Mouse (Mus musculus) embryo, embryonic 11.5 days (tissue): ENCODE results near the gene Ldlrap1.

Experiments
- DNase-seq: peaks from one replicate; pipeline ENCODE4 v3.0.0-alpha.2; 2012; ENCODE audit warnings: low read depth, low spot score

Gene Ldlrap1

GRCm38 (mm10) chr4:134775234-134775944 is 7.6 kb upstream of the Ldlrap1 start:
- DNase-seq, result no peak

- DNase-seq, result no peak
Observed at GRCm38 (mm10) chr4:134774126-134774525, 6.3 kb upstream of the Ldlrap1 start.

GRCm38 (mm10) chr4:134772805-134773674 is 5.2 kb upstream of the Ldlrap1 start:
- DNase-seq, result no peak

DNA sequence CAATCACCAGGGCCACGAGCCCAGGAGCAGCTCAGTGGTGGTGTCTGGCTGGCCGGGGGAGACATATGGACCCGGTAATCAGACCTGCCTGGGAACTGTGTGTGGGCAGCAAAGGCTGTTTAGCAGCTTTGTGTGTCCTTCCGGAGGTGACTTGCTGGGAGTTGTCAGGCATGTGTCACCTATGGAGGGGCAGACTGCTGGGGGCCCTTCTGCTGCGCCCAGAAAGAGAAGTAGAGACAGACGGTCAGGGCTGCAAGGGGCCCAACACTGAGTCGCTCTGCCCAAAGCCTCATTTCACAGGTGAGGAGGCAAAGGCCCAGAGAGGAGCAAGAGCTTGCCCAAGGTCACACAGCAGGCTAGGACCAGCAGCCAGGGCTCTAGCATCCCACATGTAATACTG is 2.1 kb upstream of the Ldlrap1 start:
- no peak for DNase-seq

- DNase-seq, result no peak
Observed at GRCm38 (mm10) chr4:134769081-134769811, 1.4 kb upstream of the Ldlrap1 start.

- DNase-seq, result no peak
Observed at GRCm38 (mm10) chr4:134768226-134768888, 533 bp upstream of the Ldlrap1 start.

DNA sequence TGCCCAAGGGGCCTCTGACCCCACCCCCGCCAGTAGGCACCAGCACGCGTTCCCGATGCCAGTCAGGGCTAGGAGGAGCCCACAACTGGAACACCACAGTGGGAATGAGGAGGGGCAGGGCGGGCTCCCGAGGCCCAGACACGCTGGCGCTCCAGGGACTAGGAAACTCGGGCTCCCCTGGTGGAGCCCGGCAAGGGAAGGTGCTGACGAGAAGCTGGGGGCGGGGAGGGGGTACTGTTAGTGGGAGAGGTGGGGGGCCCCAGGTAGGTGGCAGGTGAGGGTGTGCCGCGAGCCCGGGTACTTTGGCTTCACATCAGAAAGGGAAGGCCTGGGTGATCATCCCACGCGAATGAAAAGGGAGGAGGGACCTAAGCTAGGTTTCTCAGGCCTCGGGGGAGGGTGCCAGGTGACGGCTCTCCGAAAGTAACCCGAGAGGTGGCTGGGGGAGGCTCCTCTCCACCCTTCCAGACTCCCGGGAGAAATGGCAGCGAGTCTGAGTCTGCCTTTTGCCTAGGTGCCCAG is 859 bp downstream of the Ldlrap1 start:
- DNase-seq, result no peak

- no peak for DNase-seq
Observed at GRCm38 (mm10) chr4:134766277-134766676, 1.5 kb downstream of the Ldlrap1 start.

DNA sequence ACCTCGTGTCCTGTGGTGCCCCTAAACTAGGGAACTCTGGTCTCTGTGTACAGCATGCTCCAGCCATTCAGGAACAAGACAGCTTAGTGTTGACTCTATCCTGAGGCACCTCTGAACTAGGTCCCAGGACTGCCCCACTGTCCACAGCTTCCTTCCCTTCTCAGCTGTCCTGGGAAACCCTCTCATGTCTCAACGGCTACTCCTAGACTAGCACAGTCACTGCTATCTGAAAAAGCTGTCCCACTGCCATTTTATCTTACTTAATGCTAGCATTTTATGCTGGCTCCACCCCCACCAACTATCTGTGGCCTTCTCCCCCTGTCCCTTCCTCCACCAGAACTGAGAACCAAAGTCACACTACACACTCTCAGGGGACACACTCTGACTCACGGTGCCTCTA is 3.5 kb downstream of the Ldlrap1 start:
- DNase-seq, result no peak

DNA sequence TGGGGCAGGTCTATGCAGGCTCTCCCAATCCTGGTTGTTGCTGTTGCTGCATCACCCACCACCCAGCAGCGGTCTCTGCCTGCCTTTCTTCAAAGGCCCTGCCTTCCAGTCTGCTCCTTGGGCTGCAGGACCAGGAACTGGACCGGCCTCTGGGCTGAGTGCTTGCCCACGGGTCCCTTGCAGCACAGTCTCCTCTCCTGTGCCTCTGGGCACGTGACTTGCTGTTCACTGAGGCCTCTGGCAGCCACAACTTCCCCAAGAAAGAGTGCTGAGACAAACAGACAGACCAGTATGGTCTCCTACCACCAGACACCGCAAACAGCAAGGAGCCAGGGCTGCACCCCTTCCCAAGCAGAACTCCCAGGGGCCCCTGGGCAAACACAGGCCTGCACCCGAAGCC is 5.5 kb downstream of the Ldlrap1 start:
- no peak for DNase-seq

- DNase-seq, result no peak
Observed at GRCm38 (mm10) chr4:134760793-134761201, 7.0 kb downstream of the Ldlrap1 start.

GRCm38 (mm10) chr4:134760281-134760680 is 7.5 kb downstream of the Ldlrap1 start:
- no peak for DNase-seq

DNA sequence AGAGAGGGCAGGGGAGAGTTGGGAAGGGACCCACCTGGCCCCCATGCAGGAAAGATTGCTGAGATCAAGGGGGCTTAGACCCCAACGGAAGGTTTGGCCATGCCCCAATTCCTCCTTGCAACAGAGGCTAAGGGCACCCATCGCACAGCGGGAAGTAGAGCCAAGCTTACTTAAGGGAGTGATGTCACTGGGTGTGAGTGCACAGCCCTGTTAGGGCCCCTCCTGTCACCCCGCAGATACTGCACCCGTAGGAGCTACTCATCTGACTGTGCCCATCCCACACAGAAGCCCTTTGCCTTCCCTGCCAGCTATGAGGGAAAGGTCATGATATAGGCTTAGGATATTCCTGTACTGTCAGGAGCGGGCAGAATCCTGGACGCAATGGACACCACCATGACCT is 8.3 kb downstream of the Ldlrap1 start:
- no peak for DNase-seq

- DNase-seq, result no peak
Observed at GRCm38 (mm10) chr4:134758922-134759321, 8.9 kb downstream of the Ldlrap1 start.

GRCm38 (mm10) chr4:134758367-134758766 is 9.5 kb downstream of the Ldlrap1 start:
- DNase-seq, result no peak

- DNase-seq, result no peak
Observed at GRCm38 (mm10) chr4:134756953-134757352, 10.9 kb downstream of the Ldlrap1 start.

DNA sequence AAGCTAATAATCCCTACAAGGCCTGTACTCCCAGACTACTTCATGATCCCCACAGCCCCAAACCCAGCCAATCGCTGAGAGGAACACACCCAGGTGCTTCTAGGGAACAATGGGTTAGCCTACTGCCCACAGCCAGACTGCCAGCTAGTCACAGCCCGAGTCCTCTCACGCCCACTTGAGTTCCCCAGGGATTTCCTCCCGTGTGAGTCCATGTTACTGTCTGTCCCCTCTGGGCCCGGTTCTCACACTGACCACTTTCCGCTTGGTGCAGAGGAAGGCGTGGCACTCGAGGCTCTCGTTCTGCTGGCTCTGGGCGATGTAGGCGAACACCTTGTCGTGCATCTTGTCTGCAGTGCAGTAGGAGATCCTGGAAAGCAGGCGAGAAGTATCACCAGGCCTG is 12.9 kb downstream of the Ldlrap1 start:
- no peak for DNase-seq

- no peak for DNase-seq
Observed at GRCm38 (mm10) chr4:134754371-134754770, 13.5 kb downstream of the Ldlrap1 start.

DNA sequence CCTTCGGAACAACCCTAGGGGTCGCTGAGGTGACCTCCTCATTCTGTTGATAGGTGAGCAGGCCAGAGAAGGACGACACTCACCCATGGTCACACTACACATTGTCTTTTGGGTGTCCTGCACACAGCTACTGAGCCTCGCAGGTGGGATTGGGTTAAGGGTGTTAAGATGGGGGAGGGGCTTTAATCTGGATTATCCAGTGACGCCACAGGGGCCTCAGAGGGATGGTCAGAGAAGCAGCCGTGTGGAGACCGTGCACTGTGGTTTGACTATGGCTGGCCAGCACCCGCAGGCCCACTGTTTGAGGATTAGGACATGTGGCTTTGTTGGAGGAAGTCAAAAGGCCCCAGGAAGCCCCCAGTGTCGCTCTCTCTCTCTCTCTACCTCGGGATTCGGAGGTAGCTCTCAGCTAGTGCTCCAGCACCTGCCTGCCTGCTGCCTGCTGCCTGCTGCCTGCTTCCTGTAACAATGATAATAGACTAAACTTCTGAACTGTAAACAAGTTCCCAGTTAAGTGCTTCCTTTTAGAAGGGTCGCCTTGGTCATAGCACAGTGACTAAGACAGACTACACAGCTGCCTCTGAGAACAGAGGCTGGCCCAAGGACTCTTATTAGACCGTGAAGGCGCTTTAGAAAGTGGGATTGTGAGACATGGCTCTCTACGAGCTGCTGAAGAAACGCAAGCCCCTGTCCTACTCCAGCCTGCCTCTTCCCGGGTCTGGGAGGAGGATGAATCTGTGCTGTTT is 14.1 kb downstream of the Ldlrap1 start:
- no peak for DNase-seq

DNA sequence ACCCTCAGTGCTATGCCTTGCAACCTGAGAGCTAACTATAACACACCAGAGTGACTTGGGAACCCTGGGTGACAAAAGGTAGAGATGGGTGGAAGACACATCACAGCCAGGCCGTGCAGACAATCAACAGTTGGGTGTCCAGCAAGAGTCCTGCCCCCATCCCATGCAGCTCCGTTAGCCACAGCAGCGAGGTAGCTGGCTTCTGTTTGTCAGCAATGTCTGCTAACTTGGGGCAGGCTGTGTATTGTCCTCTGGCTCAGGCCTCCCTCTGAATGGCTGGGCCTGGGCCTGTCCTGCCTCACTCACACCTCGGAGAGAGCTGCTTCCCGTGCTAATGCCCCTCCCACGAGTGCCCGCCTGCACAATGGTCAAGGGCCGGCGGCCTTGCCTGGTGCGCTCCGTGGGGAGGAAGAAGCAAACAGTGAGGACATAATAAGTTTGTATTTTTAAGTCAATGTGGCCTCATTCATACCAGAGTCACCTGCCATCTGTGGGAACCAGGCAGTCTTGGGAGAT is 14.9 kb downstream of the Ldlrap1 start:
- no peak for DNase-seq
